Mouse (Mus musculus): ENCODE data around the gene Gm5788. TPM values are rescaled to one million over a fixed set of nuclear protein-coding genes. Genes with fewer than 3 reads are reported as not detected.
"Not testable (repeated sequence)": the region's sequence is repeated elsewhere in the genome, so short reads cannot be mapped to it uniquely, and the experiment has no call there.

Gm5788 gene
- not detected in 2 replicates for polyA plus RNA-seq (2015; fragmentation: Nextera tagmentation; extraction: Ambion mirVana)

DNA sequence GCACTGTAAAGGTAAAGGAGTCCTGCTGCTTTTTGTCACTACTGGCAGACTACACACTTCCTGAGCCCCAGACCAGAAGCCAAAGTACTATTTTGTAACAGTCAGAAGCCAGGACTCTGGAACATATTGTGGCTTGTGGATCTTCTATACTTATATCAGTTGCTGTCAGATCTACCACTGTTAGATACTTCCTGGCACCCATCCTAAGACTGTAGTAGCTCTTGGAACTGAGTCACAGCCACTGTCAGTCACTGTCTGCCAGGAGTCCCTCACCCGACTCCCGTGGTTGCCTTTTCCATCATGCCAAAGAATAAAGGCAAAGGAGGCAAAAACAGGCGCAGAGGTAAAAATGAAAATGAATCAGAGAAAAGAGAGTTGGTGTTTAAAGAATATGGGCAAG lies at the start of gene Gm5788:
Gene Gm5788 (plus strand): TSS at position 301 of the 400 bp plus-strand sequence.
- 86% methylated on average over 3 of the region's 3 CpGs for WGBS
- not testable (repeated sequence) for H3K27ac ChIP-seq; ATAC-seq (replicated peaks; ENCODE audit: low FRiP score)

GRCm38 (mm10) chr12:87449456-87449855 lies 45.1 kb upstream of the Gm5788 start:
- Histone ChIP-seq H3K9me3 (replicated peaks) (no peaks in the 10 kb centered on the region), H3K27ac (no peak overlapping the region), H3K36me3 (peaks cover 74% of the 10 kb centered on the region), H3K9ac (no peak overlapping the region), H3K4me2 (no peak overlapping the region), H3K4me3 (replicated peaks) (no peak overlapping the region), H3K4me1 (peaks cover 7% of the 10 kb centered on the region), H3K27me3 (no peaks in the 10 kb centered on the region)
- WGBS: 92% methylated on average over 9 of the region's 9 CpGs
- no peak for ATAC-seq (replicated peaks; ENCODE audit: low FRiP score)

More for the DNA sequence above, at the start of gene Gm5788:
- H3K4me3 ChIP-seq (replicated peaks); H3K9ac ChIP-seq; H3K4me1 ChIP-seq; H3K27me3 ChIP-seq; H3K9me3 ChIP-seq (replicated peaks); H3K4me2 ChIP-seq; H3K36me3 ChIP-seq: not testable (repeated sequence)

- no peaks in the 10 kb centered on the region for H3K27me3 ChIP-seq
- ATAC-seq (replicated peaks; ENCODE audit: low FRiP score): no peak
- H3K4me1 ChIP-seq: peaks cover 2% of the 10 kb centered on the region; the same call in 1 of the 2 replicates
- H3K4me3 ChIP-seq (replicated peaks): no peak overlapping the region
- WGBS: 88% methylated on average over 6 of the region's 6 CpGs
- H3K9me3 ChIP-seq (replicated peaks): no peaks in the 10 kb centered on the region
- H3K4me2 ChIP-seq: no peak overlapping the region
- H3K9ac ChIP-seq: no peak overlapping the region
- peaks cover 90% of the 10 kb centered on the region for H3K36me3 ChIP-seq
- no peak overlapping the region for H3K27ac ChIP-seq
These were observed 29.7 kb upstream of the Gm5788 start for GRCm38 (mm10) chr12:87464678-87465297.

DNA sequence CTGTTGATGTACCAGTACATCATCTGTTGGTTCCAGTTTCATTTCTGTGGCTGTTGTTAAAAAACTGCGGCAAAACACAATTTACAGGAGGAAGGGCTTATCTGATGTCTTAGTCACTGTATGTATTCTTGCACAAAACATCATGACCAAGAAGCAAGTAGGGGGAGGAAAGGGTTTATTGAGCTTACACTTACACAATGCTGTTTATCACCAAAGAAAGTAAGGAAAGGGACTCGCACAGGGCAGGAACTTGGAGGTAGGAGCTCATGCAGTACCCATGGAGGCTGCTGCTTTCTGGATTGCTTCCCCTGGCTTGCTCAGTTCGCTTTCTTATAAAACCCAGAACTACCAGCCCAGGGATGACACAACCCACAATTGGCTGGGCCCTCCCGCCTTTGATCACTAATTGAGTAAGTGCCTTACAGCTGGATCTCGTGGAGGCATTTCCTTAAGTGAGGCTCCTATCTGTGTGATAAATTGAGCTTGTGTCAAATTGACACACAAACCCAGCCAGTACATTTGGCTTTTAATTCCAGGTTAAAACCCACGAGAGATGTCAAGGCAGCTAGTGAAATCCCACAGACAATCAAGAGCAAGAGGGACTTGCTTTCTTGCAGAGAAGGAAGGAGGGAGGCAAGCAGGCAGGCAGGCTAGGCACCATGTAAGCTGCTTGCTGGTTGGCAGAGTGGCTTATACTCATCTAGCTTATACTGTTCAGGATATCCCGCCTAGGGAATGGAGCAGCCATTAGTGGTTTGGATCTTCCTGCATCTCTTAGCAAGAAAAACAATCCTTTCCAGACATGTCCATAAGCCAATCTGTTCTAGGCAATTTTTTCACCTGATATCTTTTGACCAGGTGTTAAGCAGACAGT lies 24.0 kb upstream of the Gm5788 start:
- 49% methylated on average over 7 of the region's 7 CpGs for WGBS
- Histone ChIP-seq H3K4me1 (peaks cover 15% of the 10 kb centered on the region), H3K4me2 (peak overlapping the region; percentile 61), H3K36me3 (peaks cover 39% of the 10 kb centered on the region), H3K9me3 (replicated peaks) (no peaks in the 10 kb centered on the region), H3K9ac (peak overlapping the region; percentile 80), H3K27ac (no peak overlapping the region), H3K27me3 (no peaks in the 10 kb centered on the region), H3K4me3 (replicated peaks) (peak overlapping the region; percentile 74)
- no peak for ATAC-seq (replicated peaks; ENCODE audit: low FRiP score)

- Histone ChIP-seq H3K9me3 (replicated peaks) (no peaks in the 10 kb centered on the region), H3K4me2 (peak overlapping the region; percentile 61), H3K9ac (peak overlapping the region; percentile 80), H3K4me1 (peaks cover 15% of the 10 kb centered on the region), H3K27ac (peak overlapping the region; percentile 91), H3K27me3 (no peaks in the 10 kb centered on the region), H3K4me3 (replicated peaks) (peak overlapping the region; percentile 74), H3K36me3 (peaks cover 33% of the 10 kb centered on the region)
- 0% methylated on average over 19 of the region's 19 CpGs for WGBS
- ATAC-seq (replicated peaks; ENCODE audit: low FRiP score): no peak
These were observed 23.0 kb upstream of the Gm5788 start for GRCm38 (mm10) chr12:87471421-87471963.

GRCm38 (mm10) chr12:87471964-87472786 lies 22.3 kb upstream of the Gm5788 start, which contains the start of gene Snw1:
TSS of gene Snw1 (minus strand) at chr12:87472274.
- H3K4me1 ChIP-seq: peaks cover 15% of the 10 kb centered on the region
- peak within 1 kb of the TSS; percentile 80 for H3K9ac ChIP-seq
- peak within 1 kb of the TSS; percentile 91 for H3K27ac ChIP-seq
- peak; percentile 97 for ATAC-seq (replicated peaks; ENCODE audit: low FRiP score)
- no peaks in the 10 kb centered on the region for H3K9me3 ChIP-seq (replicated peaks)
- 3% methylated on average over 45 of the region's 45 CpGs for WGBS
- peak within 1 kb of the TSS; percentile 61 for H3K4me2 ChIP-seq
- peak within 1 kb of the TSS; percentile 74 for H3K4me3 ChIP-seq (replicated peaks)
- no peaks in the 10 kb centered on the region for H3K27me3 ChIP-seq
- H3K36me3 ChIP-seq: peaks cover 26% of the 10 kb centered on the region

DNA sequence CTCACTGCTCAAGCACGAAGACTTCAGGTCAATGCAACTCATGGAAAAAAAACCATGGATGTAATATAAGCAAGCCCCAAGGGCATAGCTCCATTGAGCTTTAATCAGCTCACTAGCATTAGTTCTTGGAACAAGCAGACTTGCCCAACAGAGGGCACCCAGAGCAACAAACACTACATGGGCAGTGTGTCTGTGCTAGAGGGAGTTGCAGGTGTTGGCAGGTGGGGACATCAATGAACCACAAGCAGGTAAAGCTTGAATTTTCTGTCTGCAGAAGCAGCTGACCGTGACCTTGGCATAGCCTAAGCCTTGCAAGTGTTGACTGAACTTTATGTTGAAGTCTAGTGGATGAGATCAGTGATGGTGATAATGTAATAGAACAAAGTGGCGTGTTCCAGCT lies 19.8 kb upstream of the Gm5788 start:
- no peaks in the 10 kb centered on the region for H3K9me3 ChIP-seq (replicated peaks)
- no peak overlapping the region for H3K4me2 ChIP-seq
- H3K27me3 ChIP-seq: no peaks in the 10 kb centered on the region
- H3K27ac ChIP-seq: no peak overlapping the region
- H3K4me3 ChIP-seq (replicated peaks): no peak overlapping the region
- 73% methylated on average over 3 of the region's 3 CpGs for WGBS
- no peak for ATAC-seq (replicated peaks; ENCODE audit: low FRiP score)
- peaks cover 5% of the 10 kb centered on the region; the same call in 1 of the 2 replicates for H3K36me3 ChIP-seq
- peaks cover 13% of the 10 kb centered on the region for H3K4me1 ChIP-seq
- H3K9ac ChIP-seq: no peak overlapping the region

- H3K36me3 ChIP-seq; H3K4me2 ChIP-seq; ATAC-seq (replicated peaks; ENCODE audit: low FRiP score); H3K4me1 ChIP-seq; H3K9ac ChIP-seq; H3K27ac ChIP-seq; H3K27me3 ChIP-seq; H3K4me3 ChIP-seq (replicated peaks); H3K9me3 ChIP-seq (replicated peaks): not testable (repeated sequence)
- WGBS: 74% methylated on average over 5 of the region's 5 CpGs
These were observed 12.0 kb upstream of the Gm5788 start for GRCm38 (mm10) chr12:87482482-87482881.

GRCm38 (mm10) chr12:87488683-87489082 lies 5.8 kb upstream of the Gm5788 start:
- not testable (repeated sequence) for H3K27ac ChIP-seq; ATAC-seq (replicated peaks; ENCODE audit: low FRiP score); H3K27me3 ChIP-seq; H3K9me3 ChIP-seq (replicated peaks); H3K4me3 ChIP-seq (replicated peaks); H3K36me3 ChIP-seq; H3K4me2 ChIP-seq; H3K9ac ChIP-seq; H3K4me1 ChIP-seq
- 73% methylated on average over 2 of the region's 2 CpGs for WGBS

- H3K4me1 ChIP-seq; ATAC-seq (replicated peaks; ENCODE audit: low FRiP score); H3K9ac ChIP-seq; H3K9me3 ChIP-seq (replicated peaks); H3K36me3 ChIP-seq; H3K27me3 ChIP-seq; H3K4me2 ChIP-seq; H3K4me3 ChIP-seq (replicated peaks); H3K27ac ChIP-seq: not testable (repeated sequence)
- 81% methylated on average over 4 of the region's 4 CpGs for WGBS
These were observed 19.5 kb downstream of the Gm5788 start, which contains the start of gene Gm8300 for GRCm38 (mm10) chr12:87514016-87514415. TSS of gene Gm8300 (plus strand) at chr12:87514316.

- H3K27ac ChIP-seq; H3K27me3 ChIP-seq; H3K4me1 ChIP-seq; H3K4me3 ChIP-seq (replicated peaks); H3K9me3 ChIP-seq (replicated peaks); H3K9ac ChIP-seq; ATAC-seq (replicated peaks; ENCODE audit: low FRiP score); H3K4me2 ChIP-seq; H3K36me3 ChIP-seq: not testable (repeated sequence)
- WGBS: 74% methylated on average over 3 of the region's 3 CpGs
These were observed 25.1 kb downstream of the Gm5788 start for GRCm38 (mm10) chr12:87519616-87520015.

All from kidney, embryonic 15.5 days (tissue).